Mouse (Mus musculus): ENCODE measurements around the gene Doc2a.
"Not testable (repeated sequence)": the region's sequence is repeated elsewhere in the genome, so short reads cannot be mapped to it uniquely, and the experiment has no call there.

The Doc2a gene

GRCm38 (mm10) chr7:126867534-126867933 is 20.3 kb downstream of the Doc2a start:
- no peak for DNase-seq (ENCODE audit: extremely low spot score, low read depth, low spot score)

- DNase-seq (ENCODE audit: extremely low spot score, low read depth, low spot score): no peak
Measured at GRCm38 (mm10) chr7:126868003-126868402, 20.8 kb downstream of the Doc2a start.

GRCm38 (mm10) chr7:126869780-126870519 is 22.7 kb downstream of the Doc2a start:
- DNase-seq (ENCODE audit: extremely low spot score, low read depth, low spot score): no peak

- DNase-seq (ENCODE audit: extremely low spot score, low read depth, low spot score): no peak
Measured at GRCm38 (mm10) chr7:126870520-126870891, 23.3 kb downstream of the Doc2a start.

- no peak for DNase-seq (ENCODE audit: extremely low spot score, low read depth, low spot score)
Measured at GRCm38 (mm10) chr7:126877239-126877638, 30.0 kb downstream of the Doc2a start.

- no peak for DNase-seq (ENCODE audit: extremely low spot score, low read depth, low spot score)
Measured at GRCm38 (mm10) chr7:126881040-126881439, 33.8 kb downstream of the Doc2a start.

- DNase-seq (ENCODE audit: extremely low spot score, low read depth, low spot score): no peak
Measured at GRCm38 (mm10) chr7:126883731-126884181, 36.5 kb downstream of the Doc2a start.

GRCm38 (mm10) chr7:126884286-126885164 is 37.3 kb downstream of the Doc2a start, which contains the start of gene Taok2:
Taok2 (minus strand) TSS chr7:126884703.
- DNase-seq (ENCODE audit: extremely low spot score, low read depth, low spot score): peak; percentile 97

GRCm38 (mm10) chr7:126887281-126887680 is 40.1 kb downstream of the Doc2a start:
- no peak for DNase-seq (ENCODE audit: extremely low spot score, low read depth, low spot score)

GRCm38 (mm10) chr7:126888852-126889251 is 41.6 kb downstream of the Doc2a start:
- no peak for DNase-seq (ENCODE audit: extremely low spot score, low read depth, low spot score)

- no peak for DNase-seq (ENCODE audit: extremely low spot score, low read depth, low spot score)
Measured at GRCm38 (mm10) chr7:126896912-126897311, 49.7 kb downstream of the Doc2a start.

GRCm38 (mm10) chr7:126897390-126898101 is 50.3 kb downstream of the Doc2a start:
- DNase-seq (ENCODE audit: extremely low spot score, low read depth, low spot score): no peak

GRCm38 (mm10) chr7:126898102-126898990 is 51.1 kb downstream of the Doc2a start:
- DNase-seq (ENCODE audit: extremely low spot score, low read depth, low spot score): peak; percentile 75

GRCm38 (mm10) chr7:126899781-126900180 is 52.6 kb downstream of the Doc2a start:
- DNase-seq (ENCODE audit: extremely low spot score, low read depth, low spot score): not testable (repeated sequence)

Data from hindlimb bud, embryonic 11.5 days (tissue).